Mouse (Mus musculus) small intestine, adult 2 months (tissue): ENCODE data around the gene Fam186b. TPM values are rescaled to one million over a fixed set of nuclear protein-coding genes. Genes with fewer than 3 reads are reported as not detected.
"Not testable (repeated sequence)": the region's sequence is repeated elsewhere in the genome, so short reads cannot be mapped to it uniquely, and the experiment has no call there.

Experiments
- H3K27ac ChIP-seq: fragments of 200-500 bp; 2 replicates; pipeline ENCODE4 v1.5.1; 2012; ENCODE audit warnings: low read depth, low read length, control low read depth, inconsistent platforms; ENCODE audit not compliant: insufficient read depth
- H3K27me3 ChIP-seq: fragments of 200-500 bp; 2 replicates; pipeline ENCODE4 v1.6.1; 2012; ENCODE audit warnings: mild to moderate bottlenecking, moderate library complexity, low read length, inconsistent platforms; ENCODE audit not compliant: control insufficient read depth, insufficient read depth
- H3K36me3 ChIP-seq: fragments of 200-500 bp; 2 replicates; pipeline ENCODE4 v1.6.1; 2012; ENCODE audit warnings: mild to moderate bottlenecking, low read length, control low read depth, inconsistent platforms; ENCODE audit not compliant: control insufficient read depth, insufficient read depth
- H3K4me1 ChIP-seq: fragments of 200-500 bp; 2 replicates; pipeline ENCODE4 v1.6.1; 2012; ENCODE audit warnings: low read length, inconsistent platforms, mixed read lengths; ENCODE audit not compliant: control insufficient read depth, insufficient read depth, insufficient read length
- H3K4me3 ChIP-seq: fragments of 200-500 bp; 2 replicates; pipeline ENCODE4 v1.5.1; 2012; ENCODE audit warnings: low read depth, mild to moderate bottlenecking, control low read depth, inconsistent platforms, low read length, moderate library complexity
- CTCF ChIP-seq: fragments of 200-500 bp; IDR thresholded peaks from 2 replicates; pipeline ENCODE4 v1.5.1; 2012; ENCODE audit warnings: low read depth, mild to moderate bottlenecking, control low read depth, inconsistent platforms, low read length, moderate library complexity, mixed read lengths; ENCODE audit not compliant: insufficient replicate concordance, insufficient read length; ENCODE audit errors: extremely low read depth
- POLR2A ChIP-seq: fragments of 200-500 bp; IDR thresholded peaks from 2 replicates; pipeline ENCODE4 v1.6.1; 2012; ENCODE audit warnings: low read depth, mild to moderate bottlenecking, control low read depth, inconsistent platforms, low read length, moderate library complexity
- WGBS: fragments of 180-500 bp; shearing (Covaris S2); methylation state at CpG from one replicate; pipeline ENCODE4 v1.1.7; 2018; 5-methylcytosine and 5-hydroxymethylcytosine counted together
- polyA plus RNA-seq: library from polyadenylated mRNA; depleted of rRNA; stranded (reverse); fragments of >200 nt; gene quantifications from 2 replicates; pipeline ENCODE4 v1.2.3, GENCODE M21; 2012

Fam186b gene
- polyA plus RNA-seq, 1 experiment: not detected

GRCm38 (mm10) chr15:99264363-99264762 lies 31.3 kb downstream of the Fam186b start:
- WGBS: 96% methylated on average over 2 of the region's 2 CpGs
- Histone ChIP-seq H3K4me1 (peaks cover 14% of the 10 kb centered on the region; the same call in 1 of the 2 replicates), H3K27ac (no peak overlapping the region), H3K36me3 (no peaks in the 10 kb centered on the region), H3K27me3 (no peaks in the 10 kb centered on the region), H3K4me3 (no peak overlapping the region)
- TF ChIP-seq POLR2A (no peak), CTCF (no peak)

GRCm38 (mm10) chr15:99262702-99263101 lies 33.0 kb downstream of the Fam186b start:
- 42% methylated on average over 10 of the region's 10 CpGs for WGBS
- TF ChIP-seq CTCF (no peak), POLR2A (no peak)
- Histone ChIP-seq H3K36me3 (no peaks in the 10 kb centered on the region), H3K27me3 (no peaks in the 10 kb centered on the region), H3K4me3 (no peak overlapping the region), H3K27ac (no peak overlapping the region), H3K4me1 (peaks cover 14% of the 10 kb centered on the region; the same call in 1 of the 2 replicates)

- TF ChIP-seq CTCF (no peak), POLR2A (no peak)
- H3K27ac ChIP-seq: peak overlapping the region; percentile 24
- H3K36me3 ChIP-seq: no peaks in the 10 kb centered on the region
- 3% methylated on average over 7 of the region's 10 CpGs for WGBS
- H3K4me1 ChIP-seq: peaks cover 11% of the 10 kb centered on the region; the same call in 1 of the 2 replicates
- no peak overlapping the region for H3K4me3 ChIP-seq
- H3K27me3 ChIP-seq: no peaks in the 10 kb centered on the region
These were observed 35.9 kb downstream of the Fam186b start for GRCm38 (mm10) chr15:99259730-99260252.

- no peak overlapping the region for H3K27ac ChIP-seq
- WGBS: 56% methylated on average over 8 of the region's 8 CpGs
- no peak for TF ChIP-seq POLR2A
- no peak for TF ChIP-seq CTCF
- H3K27me3 ChIP-seq: no peaks in the 10 kb centered on the region
- no peaks in the 10 kb centered on the region for H3K36me3 ChIP-seq
- H3K4me3 ChIP-seq: no peak overlapping the region
- H3K4me1 ChIP-seq: peaks cover 15% of the 10 kb centered on the region; the same call in 1 of the 2 replicates
These were observed 36.4 kb downstream of the Fam186b start for GRCm38 (mm10) chr15:99259167-99259729.

GRCm38 (mm10) chr15:99255241-99255749 lies 40.4 kb downstream of the Fam186b start:
- TF ChIP-seq CTCF (no peak), POLR2A (no peak)
- no peak overlapping the region for H3K27ac ChIP-seq
- peaks cover 17% of the 10 kb centered on the region for H3K4me1 ChIP-seq
- WGBS: 87% methylated on average over 6 of the region's 6 CpGs
- no peaks in the 10 kb centered on the region for H3K27me3 ChIP-seq
- H3K4me3 ChIP-seq: no peak overlapping the region
- no peaks in the 10 kb centered on the region for H3K36me3 ChIP-seq

GRCm38 (mm10) chr15:99254477-99255005 lies 41.1 kb downstream of the Fam186b start:
- Histone ChIP-seq H3K27ac (peak overlapping the region; percentile 29; the same call in 1 of the 2 replicates), H3K36me3 (peaks cover 2% of the 10 kb centered on the region; the same call in 1 of the 2 replicates), H3K27me3 (no peaks in the 10 kb centered on the region), H3K4me1 (peaks cover 15% of the 10 kb centered on the region), H3K4me3 (no peak overlapping the region)
- 48% methylated on average over 2 of the region's 2 CpGs for WGBS
- no peak for TF ChIP-seq CTCF
- no peak for TF ChIP-seq POLR2A

- TF ChIP-seq CTCF (no peak), POLR2A (no peak)
- no peak overlapping the region for H3K27ac ChIP-seq
- H3K4me3 ChIP-seq: no peak overlapping the region
- H3K4me1 ChIP-seq: peaks cover 15% of the 10 kb centered on the region
- H3K36me3 ChIP-seq: peaks cover 8% of the 10 kb centered on the region
- no peaks in the 10 kb centered on the region for H3K27me3 ChIP-seq
- WGBS: 88% methylated on average over 6 of the region's 6 CpGs
These were observed 41.9 kb downstream of the Fam186b start for GRCm38 (mm10) chr15:99253772-99254171.

GRCm38 (mm10) chr15:99253175-99253479 lies 42.6 kb downstream of the Fam186b start:
- WGBS: 43% methylated on average over 2 of the region's 2 CpGs
- H3K4me1 ChIP-seq: peaks cover 15% of the 10 kb centered on the region
- not testable (repeated sequence) for H3K27me3 ChIP-seq, H3K27ac ChIP-seq, H3K4me3 ChIP-seq
- peaks cover 13% of the 10 kb centered on the region for H3K36me3 ChIP-seq
